ENCODE assay signal across 8 mouse cellular contexts in genomic region chr1:75446656-75447055, GRCm38 (mm10). TPM values are rescaled to one million over a fixed set of nuclear protein-coding genes. Genes with fewer than 3 reads are reported as not detected.
DNase-seq lines count a peak whose midpoint lies in the region; ATAC-seq lines count a peak whose summit lies in the region.

No protein-coding gene starts in this region.

- H3K4me3 ChIP-seq in forebrain, embryonic 10.5 days, result peak overlapping the region; percentile 47
- no peak overlapping the region for H3K4me3 ChIP-seq in forebrain, embryonic 15.5 days
- peak overlapping the region; percentile 89 for H3K4me3 ChIP-seq in megakaryocyte, embryonic 14.5 days (replicated peaks)
- peak overlapping the region; percentile 40 for H3K4me3 ChIP-seq in liver, embryonic 15.5 days (replicated peaks)

- peaks cover 100% of the 10 kb centered on the region for H3K4me1 ChIP-seq in forebrain, embryonic 10.5 days
- H3K4me1 ChIP-seq in forebrain, embryonic 15.5 days, result peaks cover 89% of the 10 kb centered on the region
- peaks cover 75% of the 10 kb centered on the region for H3K4me1 ChIP-seq in megakaryocyte, embryonic 14.5 days
- H3K4me1 ChIP-seq in liver, embryonic 15.5 days (replicated peaks), result peaks cover 78% of the 10 kb centered on the region

- WGBS in forebrain, embryonic 10.5 days, result 2% methylated on average over 20 of the region's 20 CpGs
- WGBS in forebrain, embryonic 15.5 days, result 5% methylated on average over 20 of the region's 20 CpGs
- WGBS in liver, embryonic 15.5 days (ENCODE audit: insufficient replicate concordance), result 3% methylated on average over 20 of the region's 20 CpGs

- peaks cover 8% of the 10 kb centered on the region; the same call in 1 of the 2 replicates for H3K36me3 ChIP-seq in forebrain, embryonic 10.5 days (replicated peaks)
- H3K36me3 ChIP-seq in forebrain, embryonic 15.5 days, result no peaks in the 10 kb centered on the region
- H3K36me3 ChIP-seq in megakaryocyte, embryonic 14.5 days (replicated peaks; ENCODE audit: low read length), result peaks cover 22% of the 10 kb centered on the region
- H3K36me3 ChIP-seq in liver, embryonic 15.5 days (replicated peaks), result no peaks in the 10 kb centered on the region

- H3K4me2 ChIP-seq in forebrain, embryonic 15.5 days (replicated peaks), result no peak overlapping the region
- peak overlapping the region; percentile 67 for H3K4me2 ChIP-seq in liver, embryonic 15.5 days

- H3K9me3 ChIP-seq in forebrain, embryonic 10.5 days, result no peaks in the 10 kb centered on the region
- no peaks in the 10 kb centered on the region for H3K9me3 ChIP-seq in forebrain, embryonic 15.5 days
- no peaks in the 10 kb centered on the region for H3K9me3 ChIP-seq in megakaryocyte, embryonic 14.5 days
- no peaks in the 10 kb centered on the region for H3K9me3 ChIP-seq in liver, embryonic 15.5 days (replicated peaks)

- no peak for ATAC-seq in forebrain, embryonic 15.5 days (replicated peaks)
- no peak for ATAC-seq in megakaryocyte, adult 5-6 weeks (ENCODE audit: poor library complexity, severe bottlenecking)
- ATAC-seq in liver, embryonic 15.5 days (ENCODE audit: insufficient read depth), result no peak

- H3K27me3 ChIP-seq in forebrain, embryonic 10.5 days (ENCODE audit: poor library complexity, severe bottlenecking), result peaks cover 99% of the 10 kb centered on the region
- H3K27me3 ChIP-seq in forebrain, embryonic 15.5 days, result peaks cover 36% of the 10 kb centered on the region
- peaks cover 67% of the 10 kb centered on the region for H3K27me3 ChIP-seq in megakaryocyte, embryonic 14.5 days (replicated peaks)
- H3K27me3 ChIP-seq in liver, embryonic 15.5 days, result peaks cover 62% of the 10 kb centered on the region

- DNase-seq in forebrain, embryonic 10.5 days (ENCODE audit: extremely low spot score, low spot score), result peak; percentile 46
- no peak for DNase-seq in urinary bladder, postnatal 14 days (ENCODE audit: low spot score)
- no peak for DNase-seq in adrenal gland, postnatal 14 days
- DNase-seq in right cerebral cortex, adult 2 months (ENCODE audit: low spot score in 2 of 2), result no peak

- peak overlapping the region; percentile 80 for H3K27ac ChIP-seq in forebrain, embryonic 10.5 days
- H3K27ac ChIP-seq in forebrain, embryonic 15.5 days (replicated peaks), result no peak overlapping the region
- H3K27ac ChIP-seq in liver, embryonic 15.5 days (replicated peaks), result 0 out of 2 replicates have a peak overlapping the region, but pooled peaks have one; percentile 57

- H3K9ac ChIP-seq in forebrain, embryonic 15.5 days (replicated peaks), result no peak overlapping the region
- H3K9ac ChIP-seq in liver, embryonic 15.5 days, result peak overlapping the region; percentile 40; the same call in 1 of the 2 replicates

RNA-seq across cellular contexts. Expression of gene Asic4, which starts 3.6 kb away (rescaled TPM):
- polyA plus RNA-seq in forebrain, embryonic 10.5 days (2016; fragmentation: Nextera tagmentation; extraction: Ambion mirVana), result 3.1 and 3.4 TPM in 2 replicates
- 2.8 and 4.1 TPM in 2 replicates for polyA plus RNA-seq in forebrain, embryonic 15.5 days (2015; fragmentation: Nextera tagmentation; extraction: Ambion mirVana)
- polyA plus RNA-seq in megakaryocyte, embryonic 14.5 days (2012; ENCODE audit: insufficient read depth, low replicate concordance), result 0.13 TPM in 1 of 2 replicates, not detected in the other
- total RNA-seq in megakaryocyte, adult 5-6 weeks (2015), result not detected in 2 replicates
- total RNA-seq in megakaryocyte, adult 5-6 weeks (2017), result not detected in 2 replicates
- 0.05 TPM in 1 of 2 replicates, not detected in the other for polyA plus RNA-seq in liver, embryonic 15.5 days (2015; fragmentation: Nextera tagmentation; extraction: Ambion mirVana)
- 3.8 and 4.2 TPM in 2 replicates for total RNA-seq in adrenal gland, postnatal 14 days (2021)

RNA-seq across cellular contexts. Expression of gene Gmppa, which starts 10.9 kb away (rescaled TPM):
- 55.9 and 60.1 TPM in 2 replicates for polyA plus RNA-seq in forebrain, embryonic 10.5 days (2016; fragmentation: Nextera tagmentation; extraction: Ambion mirVana)
- polyA plus RNA-seq in forebrain, embryonic 15.5 days (2015; fragmentation: Nextera tagmentation; extraction: Ambion mirVana), result 62.3 and 77.8 TPM in 2 replicates
- polyA plus RNA-seq in megakaryocyte, embryonic 14.5 days (2012; ENCODE audit: insufficient read depth, low replicate concordance), result 234 and 693 TPM in 2 replicates
- total RNA-seq in megakaryocyte, adult 5-6 weeks (2015), result 71.8 and 79.4 TPM in 2 replicates
- 56.5 and 58.9 TPM in 2 replicates for total RNA-seq in megakaryocyte, adult 5-6 weeks (2017)
- polyA plus RNA-seq in liver, embryonic 15.5 days (2015; fragmentation: Nextera tagmentation; extraction: Ambion mirVana), result 33.8 and 35.2 TPM in 2 replicates
- 58.8 and 74.2 TPM in 2 replicates for total RNA-seq in adrenal gland, postnatal 14 days (2021)

RNA-seq across cellular contexts. Expression of gene Chpf, which starts 32.5 kb away (rescaled TPM):
- polyA plus RNA-seq in forebrain, embryonic 10.5 days (2016; fragmentation: Nextera tagmentation; extraction: Ambion mirVana), result 20.1 and 20.5 TPM in 2 replicates
- 28.9 and 29.2 TPM in 2 replicates for polyA plus RNA-seq in forebrain, embryonic 15.5 days (2015; fragmentation: Nextera tagmentation; extraction: Ambion mirVana)
- 9.2 and 30.3 TPM in 2 replicates for polyA plus RNA-seq in megakaryocyte, embryonic 14.5 days (2012; ENCODE audit: insufficient read depth, low replicate concordance)
- 0.50 and 0.69 TPM in 2 replicates for total RNA-seq in megakaryocyte, adult 5-6 weeks (2015)
- 0.37 and 0.41 TPM in 2 replicates for total RNA-seq in megakaryocyte, adult 5-6 weeks (2017)
- 4.0 and 4.3 TPM in 2 replicates for polyA plus RNA-seq in liver, embryonic 15.5 days (2015; fragmentation: Nextera tagmentation; extraction: Ambion mirVana)
- 40.7 and 47.0 TPM in 2 replicates for total RNA-seq in adrenal gland, postnatal 14 days (2021)

RNA-seq across cellular contexts. Expression of gene Tmem198, which starts 32.7 kb away (rescaled TPM):
- polyA plus RNA-seq in forebrain, embryonic 10.5 days (2016; fragmentation: Nextera tagmentation; extraction: Ambion mirVana), result 4.5 and 6.1 TPM in 2 replicates
- 53.4 and 55.4 TPM in 2 replicates for polyA plus RNA-seq in forebrain, embryonic 15.5 days (2015; fragmentation: Nextera tagmentation; extraction: Ambion mirVana)
- 1.7 TPM in 1 of 2 replicates, not detected in the other for polyA plus RNA-seq in megakaryocyte, embryonic 14.5 days (2012; ENCODE audit: insufficient read depth, low replicate concordance)
- total RNA-seq in megakaryocyte, adult 5-6 weeks (2015), result 0.11 TPM in 1 of 2 replicates, not detected in the other
- total RNA-seq in megakaryocyte, adult 5-6 weeks (2017), result 0.15 TPM in 1 of 2 replicates, not detected in the other
- polyA plus RNA-seq in liver, embryonic 15.5 days (2015; fragmentation: Nextera tagmentation; extraction: Ambion mirVana), result 0.06 and 0.15 TPM in 2 replicates
- total RNA-seq in adrenal gland, postnatal 14 days (2021), result 2.9 and 3.3 TPM in 2 replicates

RNA-seq across cellular contexts. Expression of gene Obsl1, which starts 59.6 kb away (rescaled TPM):
- 34.5 and 35.8 TPM in 2 replicates for polyA plus RNA-seq in forebrain, embryonic 10.5 days (2016; fragmentation: Nextera tagmentation; extraction: Ambion mirVana)
- 21.7 and 21.9 TPM in 2 replicates for polyA plus RNA-seq in forebrain, embryonic 15.5 days (2015; fragmentation: Nextera tagmentation; extraction: Ambion mirVana)
- 8.6 and 12.9 TPM in 2 replicates for polyA plus RNA-seq in megakaryocyte, embryonic 14.5 days (2012; ENCODE audit: insufficient read depth, low replicate concordance)
- total RNA-seq in megakaryocyte, adult 5-6 weeks (2015), result not detected in 2 replicates
- total RNA-seq in megakaryocyte, adult 5-6 weeks (2017), result not detected in 2 replicates
- polyA plus RNA-seq in liver, embryonic 15.5 days (2015; fragmentation: Nextera tagmentation; extraction: Ambion mirVana), result 7.3 and 9.4 TPM in 2 replicates
- 98.3 and 99.4 TPM in 2 replicates for total RNA-seq in adrenal gland, postnatal 14 days (2021)
